Mouse (Mus musculus) forebrain, postnatal 0 days (tissue): ENCODE results near the gene Stbd1. TPM values are rescaled to one million over a fixed set of nuclear protein-coding genes. Genes with fewer than 3 reads are reported as not detected.

Experiments
- ATAC-seq: fragments of 200-750 bp; cut with Nextera tagmentation; 2 replicates; pipeline ENCODE4 v1.8.0; 2017; ENCODE audit warnings: mild to moderate bottlenecking, moderate library complexity
- DNase-seq: peaks from one replicate; pipeline ENCODE4 v3.0.0-alpha.2; 2015
- H3K27ac ChIP-seq: fragments of 300-500 bp; sonication (generic); 2 replicates; pipeline ENCODE4 v1.5.1; 2014; ENCODE audit warnings: low read depth, mild to moderate bottlenecking, antibody characterized with exemption, low read length, moderate library complexity, mixed read lengths
- H3K27me3 ChIP-seq: fragments of 300-500 bp; sonication (generic); 2 replicates; pipeline ENCODE4 v1.6.1; 2014; ENCODE audit warnings: mild to moderate bottlenecking, low read length, mixed read lengths; ENCODE audit not compliant: insufficient read depth
- H3K36me3 ChIP-seq: fragments of 300-500 bp; sonication (generic); 2 replicates; pipeline ENCODE4 v1.6.1; 2014; ENCODE audit warnings: mild to moderate bottlenecking, moderate library complexity; ENCODE audit not compliant: insufficient read depth
- H3K4me1 ChIP-seq: fragments of 300-500 bp; sonication (generic); 2 replicates; pipeline ENCODE4 v1.6.1; 2014; ENCODE audit warnings: antibody characterized with exemption; ENCODE audit not compliant: insufficient read depth
- H3K4me2 ChIP-seq: fragments of 300-500 bp; sonication (generic); 2 replicates; pipeline ENCODE4 v1.6.1; 2014; ENCODE audit warnings: low read depth, mild to moderate bottlenecking, moderate library complexity
- H3K4me3 ChIP-seq: fragments of 300-500 bp; sonication (generic); 2 replicates; pipeline ENCODE4 v1.5.1; 2014; ENCODE audit warnings: low read depth, low read length, mixed read lengths
- H3K9ac ChIP-seq: fragments of 300-500 bp; sonication (generic); 2 replicates; pipeline ENCODE4 v1.6.1; 2014; ENCODE audit warnings: mild to moderate bottlenecking
- H3K9me3 ChIP-seq: fragments of 300-500 bp; sonication (generic); 2 replicates; pipeline ENCODE4 v1.6.1; 2016; ENCODE audit warnings: low read length
- CTCF ChIP-seq: sonication (generic); IDR thresholded peaks from 2 replicates; pipeline ENCODE4 v1.5.1; 2016; ENCODE audit warnings: antibody characterized with exemption, control low read depth, low read depth
- WGBS: fragments of 180-500 bp; shearing (Covaris S2); extraction: QIAGEN DNeasy Blood & Tissue Kit; methylation state at CpG from one replicate; pipeline ENCODE4 v1.1.7; 2014; 5-methylcytosine and 5-hydroxymethylcytosine counted together
- polyA plus RNA-seq: library from polyadenylated mRNA; unstranded; fragments of >200 nt; fragmentation: Nextera tagmentation; extraction: Ambion mirVana; gene quantifications from 2 replicates; pipeline ENCODE4 v1.2.1, GENCODE M21; 2015
- total RNA-seq: library from RNA; depleted of rRNA; stranded (reverse); fragments of >200 nt; gene quantifications from 2 replicates; pipeline ENCODE4 v1.2.3, GENCODE M21; 2014

Stbd1 gene
- total and polyA plus RNA-seq, 2 experiments from 2014 or later = 2.0 to 3.5 TPM

DNA sequence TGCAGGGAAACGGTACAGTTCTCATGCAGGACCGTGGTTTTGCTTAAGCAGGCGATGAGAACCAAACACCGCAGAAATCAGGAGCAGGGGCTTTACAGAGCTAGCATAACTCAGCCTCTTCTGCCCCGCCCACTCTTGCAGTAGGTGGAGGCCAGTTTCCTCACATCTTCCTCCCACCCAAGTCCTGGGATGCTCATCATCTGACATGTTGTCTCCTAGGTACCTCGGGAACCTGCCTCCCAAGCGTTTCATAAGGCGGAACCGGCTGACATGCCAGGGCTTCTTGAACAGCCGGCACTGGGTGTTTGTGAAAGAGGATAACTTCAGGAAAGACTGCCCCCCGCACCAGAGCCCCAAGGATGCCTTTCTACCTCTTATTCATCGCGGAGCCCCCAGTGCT is 40.8 kb upstream of the Stbd1 start:
- TF ChIP-seq CTCF = no peak
- Histone ChIP-seq H3K27me3 (no peaks in the 10 kb centered on the region), H3K4me1 (no peaks in the 10 kb centered on the region), H3K4me3 (no peak overlapping the region), H3K4me2 (no peak overlapping the region), H3K9ac (no peak overlapping the region), H3K36me3 (no peaks in the 10 kb centered on the region), H3K9me3 (no peaks in the 10 kb centered on the region), H3K27ac (no peak overlapping the region)
- ATAC-seq = no peak
- 80% methylated on average over 13 of the region's 13 CpGs for WGBS
- DNase-seq = no peak

DNA sequence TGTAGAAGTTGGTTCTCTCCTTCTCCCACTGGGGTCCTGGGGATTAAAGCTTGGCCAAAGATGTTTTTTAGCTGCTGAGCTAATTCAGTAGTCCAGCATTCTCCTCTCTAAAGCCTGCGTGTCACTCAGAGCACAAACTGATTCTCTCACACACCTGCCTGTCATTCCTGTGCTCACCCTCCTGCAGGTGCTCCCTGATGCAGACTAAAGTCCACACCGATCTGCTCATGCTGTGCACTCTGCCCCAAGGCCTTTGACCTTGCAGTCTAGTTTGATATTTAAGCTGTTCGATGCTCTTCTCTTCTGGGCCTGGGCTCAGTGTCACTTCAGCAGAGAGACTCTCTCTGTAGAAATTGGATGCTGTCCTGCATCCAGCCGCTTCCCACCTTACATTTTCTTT is 31.6 kb upstream of the Stbd1 start:
- Histone ChIP-seq H3K36me3 (no peaks in the 10 kb centered on the region), H3K4me2 (no peak overlapping the region), H3K27ac (no peak overlapping the region), H3K9me3 (no peaks in the 10 kb centered on the region), H3K27me3 (no peaks in the 10 kb centered on the region), H3K4me3 (no peak overlapping the region), H3K4me1 (no peaks in the 10 kb centered on the region), H3K9ac (no peak overlapping the region)
- 87% methylated on average over 4 of the region's 4 CpGs for WGBS
- DNase-seq (no peak), ATAC-seq (no peak)
- no peak for TF ChIP-seq CTCF

GRCm38 (mm10) chr5:92579559-92579958 is 23.3 kb upstream of the Stbd1 start:
- no peaks in the 10 kb centered on the region for H3K9me3 ChIP-seq
- TF ChIP-seq CTCF = no peak
- H3K9ac ChIP-seq = no peak overlapping the region
- no peaks in the 10 kb centered on the region for H3K4me1 ChIP-seq
- no peak for ATAC-seq
- WGBS = 90% methylated on average over 14 of the region's 14 CpGs
- H3K27ac ChIP-seq = no peak overlapping the region
- DNase-seq = no peak
- no peak overlapping the region for H3K4me2 ChIP-seq
- H3K4me3 ChIP-seq = no peak overlapping the region
- H3K36me3 ChIP-seq = no peaks in the 10 kb centered on the region
- H3K27me3 ChIP-seq = no peaks in the 10 kb centered on the region

- no peak for TF ChIP-seq CTCF
- no peak overlapping the region for H3K4me2 ChIP-seq
- no peak overlapping the region for H3K9ac ChIP-seq
- ATAC-seq = no peak
- no peaks in the 10 kb centered on the region for H3K36me3 ChIP-seq
- no peaks in the 10 kb centered on the region for H3K9me3 ChIP-seq
- no peaks in the 10 kb centered on the region for H3K4me1 ChIP-seq
- no peaks in the 10 kb centered on the region for H3K27me3 ChIP-seq
- H3K4me3 ChIP-seq = no peak overlapping the region
- DNase-seq = no peak
- H3K27ac ChIP-seq = no peak overlapping the region
- 80% methylated on average over 10 of the region's 10 CpGs for WGBS
Measured at GRCm38 (mm10) chr5:92585932-92586331, 16.9 kb upstream of the Stbd1 start.

DNA sequence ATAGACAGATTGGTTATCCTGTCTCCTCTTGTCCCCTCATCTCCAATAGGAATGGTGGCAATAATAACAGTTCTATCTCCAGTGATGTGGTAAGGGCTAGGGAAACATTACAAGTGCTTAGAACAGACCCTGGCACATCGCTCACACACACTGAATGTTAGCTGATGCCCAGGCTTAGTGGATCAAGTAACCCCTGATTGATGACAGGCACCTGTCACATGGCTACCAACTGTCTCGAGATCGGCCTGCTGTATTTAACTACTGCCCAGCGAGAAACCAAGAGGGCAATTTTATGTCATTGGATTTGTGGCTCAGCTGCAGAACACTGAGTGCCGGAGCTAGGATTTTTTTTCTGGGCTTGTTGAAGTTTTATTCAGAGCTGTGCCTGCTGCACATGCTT is 7.8 kb upstream of the Stbd1 start:
- WGBS = 88% methylated on average over 5 of the region's 5 CpGs
- Histone ChIP-seq H3K36me3 (no peaks in the 10 kb centered on the region), H3K4me1 (no peaks in the 10 kb centered on the region), H3K4me3 (no peak overlapping the region), H3K4me2 (no peak overlapping the region), H3K9me3 (no peaks in the 10 kb centered on the region), H3K9ac (no peak overlapping the region), H3K27ac (no peak overlapping the region), H3K27me3 (no peaks in the 10 kb centered on the region)
- no peak for DNase-seq
- ATAC-seq = no peak
- no peak for TF ChIP-seq CTCF

DNA sequence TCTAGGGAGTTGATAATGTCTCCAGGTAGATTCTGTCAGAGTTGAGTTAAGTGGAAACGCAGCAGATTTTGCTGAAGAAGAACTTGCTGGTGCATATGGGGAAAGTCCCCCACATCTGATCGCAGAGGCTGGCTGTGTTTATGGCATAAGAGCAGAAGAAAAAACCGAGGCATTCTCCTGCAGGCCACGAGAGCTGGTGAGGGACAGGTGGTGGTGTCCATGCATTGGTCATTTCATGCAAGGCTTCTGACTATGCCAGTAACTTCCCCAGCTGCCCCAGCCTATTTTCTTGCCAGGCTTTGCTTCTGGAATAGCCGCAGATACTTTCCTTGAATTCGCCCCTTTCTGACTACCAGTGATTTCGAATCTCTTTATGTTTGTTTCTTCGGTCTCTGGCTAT is 6.0 kb upstream of the Stbd1 start:
- ATAC-seq = no peak
- WGBS = 92% methylated on average over 8 of the region's 8 CpGs
- Histone ChIP-seq H3K36me3 (no peaks in the 10 kb centered on the region), H3K4me3 (no peak overlapping the region), H3K9me3 (no peaks in the 10 kb centered on the region), H3K9ac (no peak overlapping the region), H3K4me1 (no peaks in the 10 kb centered on the region), H3K27ac (no peak overlapping the region), H3K27me3 (no peaks in the 10 kb centered on the region), H3K4me2 (no peak overlapping the region)
- TF ChIP-seq CTCF = no peak
- DNase-seq = no peak

GRCm38 (mm10) chr5:92599030-92599429 is 3.8 kb upstream of the Stbd1 start:
- Histone ChIP-seq H3K27ac (no peak overlapping the region), H3K4me3 (no peak overlapping the region), H3K36me3 (no peaks in the 10 kb centered on the region), H3K4me2 (no peak overlapping the region), H3K4me1 (0 out of 2 replicates have a peak, but pooled peaks cover 3% of the 10 kb centered on the region), H3K9me3 (no peaks in the 10 kb centered on the region), H3K9ac (no peak overlapping the region), H3K27me3 (no peaks in the 10 kb centered on the region)
- no peak for ATAC-seq
- TF ChIP-seq CTCF = no peak
- no peak for DNase-seq
- WGBS = 79% methylated on average over 10 of the region's 10 CpGs
